10 mouse cellular contexts compared by ENCODE assay signal in genomic region chr14:31929161-31929707, GRCm38 (mm10).
A peak's percentile ranks its signal among the peaks of the same experiment; 100 is the strongest.
DNase-seq lines count a peak whose midpoint lies in the region; ATAC-seq and TF ChIP-seq lines count a peak whose summit lies in the region.
"Had no signal": no experiment of that assay in that cellular context is flagged by ENCODE, and none has a peak within 500 bp of the region (broad histone marks: within the 10 kb centered on the region; RNA-seq: fewer than 3 reads in every experiment).

No protein-coding gene starts in this region.

- no peak for TF ChIP-seq CTCF in E14TG2a.4 (conservative IDR thresholded peaks at IDR 0.05; ENCODE audit: low read length)
- TF ChIP-seq CTCF in liver, postnatal 0 days (IDR thresholded peaks at IDR 0.05; ENCODE audit: low read depth) = no peak

- no peak overlapping the region for H3K27ac ChIP-seq in intestine, embryonic 16.5 days (ENCODE audit: low read length)
- no peak overlapping the region for H3K27ac ChIP-seq in liver, postnatal 0 days (ENCODE audit: low read depth)
- H3K27ac ChIP-seq: embryonic facial prominence, embryonic 12.5 days had no signal

- H3K9me3 ChIP-seq in E14TG2a.4 (ENCODE audit: low read length) = peaks cover 5% of the 10 kb centered on the region
- no peaks in the 10 kb centered on the region for H3K9me3 ChIP-seq in intestine, embryonic 16.5 days (ENCODE audit: control insufficient read depth, low read length)
- H3K9me3 ChIP-seq in liver, postnatal 0 days (ENCODE audit: low read length) = 0 out of 2 replicates have a peak, but pooled peaks cover 3% of the 10 kb centered on the region
- H3K9me3 ChIP-seq: embryonic facial prominence, embryonic 12.5 days had no signal

- no peak overlapping the region for H3K4me2 ChIP-seq in intestine, embryonic 16.5 days (ENCODE audit: low read depth, low read length)
- H3K4me2 ChIP-seq in liver, postnatal 0 days (ENCODE audit: low read depth, low read length) = no peak overlapping the region
- H3K4me2 ChIP-seq: embryonic facial prominence, embryonic 12.5 days; lung, embryonic 14.5 days had no signal

- peak; percentile 45; the same call in 1 of the 2 replicates for ATAC-seq in intestine, embryonic 16.5 days
- ATAC-seq in liver, postnatal 0 days = peak; percentile 89

- DNase-seq in adrenal gland, postnatal 10 days = peak; percentile 39
- DNase-seq in adrenal gland, postnatal 25 days = no peak
- DNase-seq in liver, postnatal 0 days = peak; percentile 40
- DNase-seq in urinary bladder, postnatal 36 days (ENCODE audit: low spot score in 2 of 2) = no peak
- DNase-seq in right cerebral cortex, postnatal 14 days = no peak
- no peak for DNase-seq in MN1 (ENCODE audit: low spot score)
- DNase-seq: lung, embryonic 14.5 days had no signal

- 56% methylated on average over 12 of the region's 12 CpGs for WGBS in intestine, embryonic 16.5 days
- 45% methylated on average over 12 of the region's 12 CpGs for WGBS in liver, postnatal 0 days (ENCODE audit: insufficient replicate concordance)

- H3K9ac ChIP-seq in intestine, embryonic 16.5 days (ENCODE audit: low read depth, low read length) = no peak overlapping the region
- no peak overlapping the region for H3K9ac ChIP-seq in liver, postnatal 0 days (replicated peaks)
- H3K9ac ChIP-seq: embryonic facial prominence, embryonic 12.5 days; lung, embryonic 14.5 days had no signal

- H3K4me3 ChIP-seq in E14TG2a.4 (replicated peaks; ENCODE audit: low read length) = 0 out of 2 replicates have a peak overlapping the region, but pooled peaks have one; percentile 18
- no peak overlapping the region for H3K4me3 ChIP-seq in intestine, embryonic 16.5 days (ENCODE audit: low read length)
- H3K4me3 ChIP-seq in liver, postnatal 0 days (ENCODE audit: low read depth, low read length) = no peak overlapping the region
- H3K4me3 ChIP-seq: embryonic facial prominence, embryonic 12.5 days had no signal

- H3K36me3 ChIP-seq in E14TG2a.4 (ENCODE audit: insufficient read depth, low read length) = no peaks in the 10 kb centered on the region
- no peaks in the 10 kb centered on the region for H3K36me3 ChIP-seq in intestine, embryonic 16.5 days (ENCODE audit: control insufficient read depth, insufficient read depth, low read length)
- H3K36me3 ChIP-seq in liver, postnatal 0 days (replicated peaks; ENCODE audit: insufficient read depth, low read length) = no peaks in the 10 kb centered on the region
- H3K36me3 ChIP-seq: embryonic facial prominence, embryonic 12.5 days had no signal

- TF ChIP-seq EP300 in liver, postnatal 0 days (IDR thresholded peaks at IDR 0.05; ENCODE audit: low read depth) = no peak

- H3K4me1 ChIP-seq in E14TG2a.4 (replicated peaks; ENCODE audit: low read depth, low read length) = peaks cover 68% of the 10 kb centered on the region
- H3K4me1 ChIP-seq in intestine, embryonic 16.5 days (ENCODE audit: control insufficient read depth, insufficient read depth, low read length) = peaks cover 20% of the 10 kb centered on the region
- H3K4me1 ChIP-seq in liver, postnatal 0 days (ENCODE audit: insufficient read depth) = peaks cover 9% of the 10 kb centered on the region; the same call in 1 of the 2 replicates

- H3K27me3 ChIP-seq in E14TG2a.4 (ENCODE audit: insufficient read depth, low read length) = no peaks in the 10 kb centered on the region
- no peaks in the 10 kb centered on the region for H3K27me3 ChIP-seq in intestine, embryonic 16.5 days (replicated peaks; ENCODE audit: control insufficient read depth, insufficient read depth, low read length)
- no peaks in the 10 kb centered on the region for H3K27me3 ChIP-seq in liver, postnatal 0 days (ENCODE audit: insufficient read depth, low read length)
- H3K27me3 ChIP-seq: embryonic facial prominence, embryonic 12.5 days had no signal

Comparison
In these comparisons a context has a peak if more than half of its experiments do, and no peak if none do; other contexts are left out.
1. DNase-seq: peak in adrenal gland, postnatal 10 days (single experiment) and liver, postnatal 0 days (single experiment); none in adrenal gland, postnatal 25 days (single experiment), urinary bladder, postnatal 36 days (0 of 2), right cerebral cortex, postnatal 14 days (single experiment) and MN1 (single experiment).